Mouse (Mus musculus) midbrain, embryonic 15.5 days (tissue): ENCODE results near the gene Dnajc21. TPM values are rescaled to one million over a fixed set of nuclear protein-coding genes. Genes with fewer than 3 reads are reported as not detected.
"Not testable (repeated sequence)": the region's sequence is repeated elsewhere in the genome, so short reads cannot be mapped to it uniquely, and the experiment has no call there.

Source experiments
- ATAC-seq: fragments of 200-750 bp; cut with Nextera tagmentation; replicated peaks from 2 replicates; pipeline ENCODE4 v1.8.0; 2017; ENCODE audit warnings: moderate TSS enrichment
- H3K27ac ChIP-seq: fragments of 300-500 bp; sonication (generic); 2 replicates; pipeline ENCODE4 v1.5.1; 2015; ENCODE audit warnings: mild to moderate bottlenecking, inconsistent platforms
- H3K27me3 ChIP-seq: fragments of 300-500 bp; sonication (generic); replicated peaks from 2 replicates; pipeline ENCODE4 v1.6.1; 2015; ENCODE audit warnings: inconsistent platforms
- H3K36me3 ChIP-seq: fragments of 300-500 bp; sonication (generic); replicated peaks from 2 replicates; pipeline ENCODE4 v1.6.1; 2015; ENCODE audit warnings: inconsistent platforms
- H3K4me1 ChIP-seq: fragments of 300-500 bp; sonication (generic); 2 replicates; pipeline ENCODE4 v1.6.1; 2015; ENCODE audit warnings: inconsistent platforms
- H3K4me2 ChIP-seq: fragments of 300-500 bp; sonication (generic); 2 replicates; pipeline ENCODE4 v1.6.1; 2015; ENCODE audit warnings: inconsistent platforms, mild to moderate bottlenecking, moderate library complexity
- H3K4me3 ChIP-seq: fragments of 300-500 bp; sonication (generic); 2 replicates; pipeline ENCODE4 v1.5.1; 2015; ENCODE audit warnings: mild to moderate bottlenecking, inconsistent platforms
- H3K9ac ChIP-seq: fragments of 300-500 bp; sonication (generic); 2 replicates; pipeline ENCODE4 v1.6.1; 2015; ENCODE audit warnings: mild to moderate bottlenecking, inconsistent platforms
- H3K9me3 ChIP-seq: fragments of 300-500 bp; sonication (generic); 2 replicates; pipeline ENCODE4 v1.6.1; 2016; ENCODE audit warnings: inconsistent platforms
- WGBS: fragments of 180-500 bp; shearing (Covaris S2); methylation state at CpG from one replicate; pipeline ENCODE4 v1.1.7; 2015; ENCODE audit warnings: mixed read lengths; 5-methylcytosine and 5-hydroxymethylcytosine counted together
- polyA plus RNA-seq: library from polyadenylated mRNA; unstranded; fragments of >200 nt; fragmentation: Nextera tagmentation; extraction: Ambion mirVana; gene quantifications from 2 replicates; pipeline ENCODE4 v1.2.1, GENCODE M21; 2015

Gene Dnajc21
- polyA plus RNA-seq: 10.8 and 11.2 TPM in 2 replicates

DNA sequence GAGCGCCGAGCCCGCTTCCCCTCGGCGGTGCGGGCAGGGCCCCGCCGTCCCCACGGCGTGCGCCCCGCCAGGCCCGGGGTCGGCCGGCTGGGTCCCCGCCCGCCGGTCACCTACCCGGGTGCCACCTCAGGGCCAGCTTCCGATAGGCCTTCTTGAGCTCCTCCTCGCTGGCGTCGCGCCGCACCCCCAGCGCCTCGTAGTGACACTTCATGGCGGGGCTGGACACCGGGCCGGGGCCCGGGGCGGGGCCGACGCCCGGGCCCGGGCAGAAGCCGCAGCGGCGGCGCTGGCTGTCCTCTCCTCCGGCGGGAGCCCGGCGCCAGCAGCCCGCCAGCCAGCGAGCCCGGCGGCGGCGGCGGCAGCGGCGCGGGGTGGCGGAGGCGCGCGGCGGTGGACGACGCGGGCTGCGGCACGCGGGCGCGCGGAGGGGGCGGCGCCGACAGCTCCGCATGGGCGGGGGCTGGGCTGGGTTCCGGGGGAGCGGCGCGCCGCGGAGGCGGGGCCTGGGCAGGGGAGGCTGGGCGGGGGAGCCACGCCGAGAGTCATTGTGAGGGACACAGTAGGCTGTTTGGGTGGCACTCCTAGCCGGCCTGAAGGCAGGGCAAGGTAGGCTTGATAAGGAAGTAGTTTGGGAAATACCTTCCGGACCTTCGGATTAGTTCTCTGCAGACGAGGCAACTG, at the start of gene Dnajc21:
Gene Dnajc21, minus strand, starts transcription at position 366 of the 681 bp plus-strand sequence.
- Histone ChIP-seq H3K27me3 (no peaks in the 10 kb centered on the region), H3K9me3 (no peaks in the 10 kb centered on the region), H3K27ac (peak within 1 kb of the TSS; percentile 85), H3K36me3 (no peaks in the 10 kb centered on the region), H3K4me2 (peak within 1 kb of the TSS; percentile 74), H3K4me1 (peaks cover 21% of the 10 kb centered on the region), H3K4me3 (peak within 1 kb of the TSS; percentile 76), H3K9ac (peak within 1 kb of the TSS; percentile 74)
- under 1% methylated on average over 52 of the region's 87 CpGs for WGBS
- peak; percentile 96 for ATAC-seq

DNA sequence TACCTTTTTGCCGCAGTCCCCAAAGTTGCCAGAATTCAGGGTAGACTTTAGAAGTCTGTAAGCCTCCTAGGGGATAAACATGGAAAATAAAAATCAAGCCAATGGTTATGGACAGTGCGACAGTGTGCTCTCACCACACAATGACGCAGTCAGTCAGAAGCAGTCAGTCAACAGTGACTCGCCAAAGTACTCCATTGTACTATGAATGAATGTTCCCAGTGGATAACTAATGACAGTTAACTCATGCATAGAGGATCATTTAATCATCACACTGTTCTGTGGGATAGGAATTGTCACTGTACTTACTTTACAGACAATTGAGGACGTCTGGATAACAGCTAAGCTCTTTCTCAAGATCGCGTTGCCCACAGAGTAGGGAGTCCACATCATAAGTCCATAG, 44.9 kb upstream of the Dnajc21 start:
- H3K4me1 ChIP-seq: no peaks in the 10 kb centered on the region
- H3K36me3 ChIP-seq: no peaks in the 10 kb centered on the region
- no peak overlapping the region for H3K9ac ChIP-seq
- H3K4me2 ChIP-seq: no peak overlapping the region
- H3K27ac ChIP-seq: no peak overlapping the region
- no peaks in the 10 kb centered on the region for H3K27me3 ChIP-seq
- H3K4me3 ChIP-seq: no peak overlapping the region
- no peak for ATAC-seq
- WGBS: 80% methylated on average over 7 of the region's 7 CpGs
- H3K9me3 ChIP-seq: no peaks in the 10 kb centered on the region

- H3K9ac ChIP-seq: no peak overlapping the region
- ATAC-seq: no peak
- no peaks in the 10 kb centered on the region for H3K27me3 ChIP-seq
- H3K4me3 ChIP-seq: no peak overlapping the region
- no peaks in the 10 kb centered on the region for H3K4me1 ChIP-seq
- 81% methylated on average over 11 of the region's 11 CpGs for WGBS
- H3K36me3 ChIP-seq: no peaks in the 10 kb centered on the region
- no peaks in the 10 kb centered on the region for H3K9me3 ChIP-seq
- H3K4me2 ChIP-seq: no peak overlapping the region
- no peak overlapping the region for H3K27ac ChIP-seq
Observed at GRCm38 (mm10) chr15:10506099-10506498, 35.8 kb upstream of the Dnajc21 start.

GRCm38 (mm10) chr15:10500838-10501719, 30.8 kb upstream of the Dnajc21 start:
- 61% methylated on average over 11 of the region's 11 CpGs for WGBS
- Histone ChIP-seq H3K27ac (no peak overlapping the region), H3K9me3 (no peaks in the 10 kb centered on the region), H3K4me3 (no peak overlapping the region), H3K4me1 (no peaks in the 10 kb centered on the region), H3K36me3 (no peaks in the 10 kb centered on the region), H3K9ac (no peak overlapping the region), H3K4me2 (no peak overlapping the region), H3K27me3 (no peaks in the 10 kb centered on the region)
- ATAC-seq: peak; percentile 98

- no peak overlapping the region for H3K4me2 ChIP-seq
- H3K4me3 ChIP-seq: no peak overlapping the region
- no peaks in the 10 kb centered on the region for H3K9me3 ChIP-seq
- H3K9ac ChIP-seq: no peak overlapping the region
- ATAC-seq: no peak
- H3K27ac ChIP-seq: no peak overlapping the region
- no peaks in the 10 kb centered on the region for H3K36me3 ChIP-seq
- H3K27me3 ChIP-seq: no peaks in the 10 kb centered on the region
- WGBS: 86% methylated on average over 5 of the region's 5 CpGs
- no peaks in the 10 kb centered on the region for H3K4me1 ChIP-seq
Observed at GRCm38 (mm10) chr15:10500035-10500434, 29.7 kb upstream of the Dnajc21 start.

DNA sequence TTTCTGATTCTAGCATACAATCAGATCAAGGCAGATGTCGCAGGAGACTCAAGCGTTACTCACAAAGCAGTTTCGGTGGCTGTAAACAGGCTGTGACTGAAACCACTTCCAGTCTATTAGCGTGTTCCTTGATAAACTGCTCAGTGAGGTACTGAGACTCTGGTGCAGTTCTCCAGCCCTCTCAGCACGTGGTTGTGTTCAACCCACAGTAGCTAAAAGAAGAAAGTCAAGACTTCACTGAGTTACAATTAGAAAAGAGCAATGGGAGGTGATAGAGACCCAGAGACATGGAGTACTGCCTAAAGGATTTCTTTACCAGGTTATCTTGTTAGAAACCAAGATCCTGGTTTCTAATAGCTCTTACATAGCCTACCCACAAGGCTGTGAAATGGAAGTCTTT, 29.3 kb upstream of the Dnajc21 start:
- Histone ChIP-seq H3K9ac (no peak overlapping the region), H3K4me2 (no peak overlapping the region), H3K4me3 (no peak overlapping the region), H3K27ac (no peak overlapping the region), H3K9me3 (no peaks in the 10 kb centered on the region), H3K4me1 (no peaks in the 10 kb centered on the region), H3K36me3 (no peaks in the 10 kb centered on the region), H3K27me3 (no peaks in the 10 kb centered on the region)
- WGBS: 80% methylated on average over 5 of the region's 5 CpGs
- no peak for ATAC-seq

- WGBS: 100% methylated on average over 1 of the region's 1 CpGs
- H3K4me2 ChIP-seq, ATAC-seq, H3K4me3 ChIP-seq, H3K4me1 ChIP-seq, H3K27ac ChIP-seq, H3K9ac ChIP-seq, H3K27me3 ChIP-seq, H3K36me3 ChIP-seq, H3K9me3 ChIP-seq: not testable (repeated sequence)
Observed at GRCm38 (mm10) chr15:10496696-10497095, 26.4 kb upstream of the Dnajc21 start.

DNA sequence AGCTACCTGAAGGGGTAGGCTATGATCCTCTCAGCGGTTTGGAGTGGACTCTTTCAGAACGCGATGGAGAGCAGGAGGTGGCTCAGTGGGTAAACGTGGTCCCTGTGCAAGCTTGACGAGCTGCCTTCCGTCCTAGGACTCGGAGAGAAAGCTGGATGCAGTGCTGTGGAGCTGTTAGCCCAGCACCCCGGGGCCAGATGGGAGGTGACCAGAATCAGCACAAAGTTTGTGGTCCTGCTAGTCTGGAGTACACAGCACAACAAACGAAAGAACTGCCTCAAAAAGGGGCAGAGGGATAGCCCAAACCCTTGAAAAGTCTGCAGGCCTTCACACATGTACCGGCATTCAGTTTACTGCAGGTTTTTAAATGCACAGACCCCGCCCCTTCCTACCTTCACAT, 25.6 kb upstream of the Dnajc21 start:
- WGBS: 96% methylated on average over 11 of the region's 11 CpGs
- no peak for ATAC-seq

DNA sequence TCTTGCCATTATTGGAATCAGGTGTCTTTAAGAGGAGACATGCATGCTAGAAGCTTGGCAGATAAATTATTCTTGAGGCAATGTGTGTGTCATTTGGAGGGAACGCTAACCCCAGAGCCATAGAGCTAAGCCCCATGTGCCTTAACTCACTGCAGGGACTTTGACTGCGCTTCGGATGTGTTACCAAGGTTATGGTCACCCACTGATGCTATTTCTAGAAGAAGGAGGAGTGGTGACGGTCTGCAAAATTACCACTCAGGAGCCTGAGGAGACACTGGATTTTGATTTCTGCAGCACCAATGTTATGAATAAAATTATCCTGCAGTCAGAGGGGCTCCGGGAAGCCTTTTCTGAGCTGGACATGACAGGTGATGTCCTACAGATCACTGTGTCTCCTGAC, 19.8 kb upstream of the Dnajc21 start:
- H3K4me1 ChIP-seq: peaks cover 10% of the 10 kb centered on the region
- no peaks in the 10 kb centered on the region for H3K36me3 ChIP-seq
- 91% methylated on average over 5 of the region's 5 CpGs for WGBS
- no peaks in the 10 kb centered on the region for H3K9me3 ChIP-seq
- H3K27ac ChIP-seq: no peak overlapping the region
- no peak overlapping the region for H3K4me2 ChIP-seq
- no peak overlapping the region for H3K9ac ChIP-seq
- H3K27me3 ChIP-seq: no peaks in the 10 kb centered on the region
- no peak for ATAC-seq
- H3K4me3 ChIP-seq: no peak overlapping the region

More for the DNA sequence above, 25.6 kb upstream of the Dnajc21 start:
- Histone ChIP-seq H3K4me3 (no peak overlapping the region), H3K9ac (no peak overlapping the region), H3K9me3 (no peaks in the 10 kb centered on the region), H3K36me3 (no peaks in the 10 kb centered on the region), H3K4me2 (no peak overlapping the region), H3K27ac (no peak overlapping the region), H3K27me3 (no peaks in the 10 kb centered on the region), H3K4me1 (no peaks in the 10 kb centered on the region)

DNA sequence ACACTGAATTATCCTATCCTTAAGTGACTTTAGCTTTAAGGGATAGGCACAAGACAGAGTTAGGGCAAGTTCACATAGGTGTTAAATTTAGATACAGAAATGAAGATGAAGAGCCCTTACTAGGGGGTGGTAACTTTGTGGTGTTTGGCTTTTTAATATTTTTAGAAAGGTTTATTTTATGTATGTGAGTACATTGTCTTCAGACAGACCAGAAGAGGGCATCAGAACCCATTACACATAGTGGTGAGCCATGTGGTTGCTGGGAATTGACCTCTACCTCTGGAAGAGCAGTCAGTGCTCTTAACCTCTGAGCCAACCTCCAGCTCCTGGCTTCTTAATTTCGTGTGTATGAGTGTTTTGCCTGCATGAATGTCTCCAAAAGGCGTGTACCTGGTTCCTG, 16.9 kb upstream of the Dnajc21 start:
- no peaks in the 10 kb centered on the region for H3K27me3 ChIP-seq
- peak overlapping the region; percentile 62 for H3K4me3 ChIP-seq
- peaks cover 20% of the 10 kb centered on the region for H3K4me1 ChIP-seq
- no peaks in the 10 kb centered on the region for H3K9me3 ChIP-seq
- H3K4me2 ChIP-seq: peak overlapping the region; percentile 60
- ATAC-seq: no peak
- no peaks in the 10 kb centered on the region for H3K36me3 ChIP-seq
- WGBS: 66% methylated on average over 2 of the region's 2 CpGs
- H3K9ac ChIP-seq: no peak overlapping the region; the same call in 1 of the 2 replicates
- no peak overlapping the region for H3K27ac ChIP-seq

DNA sequence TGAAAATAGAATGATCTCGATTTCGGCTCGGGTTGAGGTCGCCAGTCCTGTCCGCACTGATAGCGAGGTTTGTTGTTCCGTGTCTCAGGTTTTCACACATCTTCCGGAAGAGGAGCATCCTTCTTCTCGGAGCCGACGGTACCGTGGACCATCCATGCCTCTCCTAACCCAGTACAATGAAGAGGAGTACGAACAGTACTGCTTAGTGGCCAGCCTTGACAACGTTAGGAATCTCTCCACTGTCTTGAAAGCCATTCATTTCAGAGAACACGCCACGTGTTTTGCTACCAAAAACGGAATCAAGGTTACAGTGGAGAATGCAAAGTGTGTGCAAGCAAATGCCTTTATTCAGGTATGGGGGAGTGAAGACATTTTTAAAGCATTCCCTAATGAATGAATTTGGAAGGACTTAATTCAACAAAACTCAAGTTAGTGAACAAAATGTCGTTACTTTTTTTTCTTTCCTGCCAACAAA, 16.1 kb upstream of the Dnajc21 start:
- Histone ChIP-seq H3K27ac (peak overlapping the region; percentile 79), H3K27me3 (no peaks in the 10 kb centered on the region), H3K4me1 (peaks cover 20% of the 10 kb centered on the region), H3K36me3 (no peaks in the 10 kb centered on the region), H3K4me2 (peak overlapping the region; percentile 60), H3K9ac (peak overlapping the region; percentile 67), H3K9me3 (no peaks in the 10 kb centered on the region), H3K4me3 (peak overlapping the region; percentile 62)
- 1% methylated on average over 18 of the region's 18 CpGs for WGBS
- peak; percentile 83 for ATAC-seq

DNA sequence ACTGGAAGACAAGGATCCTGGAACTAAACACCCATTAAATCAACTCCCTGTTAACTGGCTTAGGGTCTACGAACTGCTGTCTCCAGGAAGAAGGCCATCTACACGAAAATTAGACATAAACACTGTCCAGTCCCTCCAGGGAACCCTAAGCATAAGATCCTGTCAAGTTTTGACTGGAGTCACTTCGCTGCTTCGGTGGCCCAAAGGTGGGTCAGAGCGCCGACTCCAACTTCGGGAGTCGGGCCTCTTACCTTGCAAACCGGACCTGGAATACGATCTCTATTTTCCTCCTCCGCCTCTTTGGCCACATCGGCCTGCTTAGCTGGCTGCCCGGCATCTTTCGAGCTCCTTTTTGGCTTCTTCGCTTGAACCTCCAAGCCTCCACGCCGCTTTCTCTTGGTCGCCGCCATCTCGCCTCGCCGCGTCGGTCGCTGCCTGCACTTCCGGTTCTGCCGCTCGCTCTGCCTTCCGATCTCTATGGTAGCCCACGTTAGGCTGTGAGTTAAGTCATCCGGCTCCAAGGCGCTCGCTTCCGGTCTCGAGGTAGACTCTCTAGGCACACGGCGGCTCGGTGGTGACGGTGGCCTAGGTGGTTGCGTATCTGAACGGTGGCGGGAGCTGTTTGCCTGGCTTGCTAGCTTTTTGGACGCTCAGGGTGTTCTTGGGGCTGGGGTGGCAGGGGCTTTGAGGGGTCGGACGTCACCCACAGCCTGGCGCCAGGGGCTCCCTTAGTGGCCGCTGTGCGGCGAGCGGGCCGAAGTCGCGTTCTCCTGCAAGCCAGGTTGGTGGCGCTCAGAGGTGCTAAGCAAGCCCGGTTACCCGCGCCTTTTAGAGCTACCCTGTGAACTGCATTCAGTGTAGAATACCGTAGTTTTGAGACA, 15.4 kb upstream of the Dnajc21 start, which contains the start of the genes Brix1 and Rad1:
Gene Brix1, minus strand, starts transcription at position 464 of the 881 bp plus-strand sequence.
Gene Rad1, plus strand, starts transcription at position 535 of the 881 bp plus-strand sequence.
- ATAC-seq: peak; percentile 100
- peak within 1 kb of the TSS; percentile 67 for H3K9ac ChIP-seq
- peaks cover 20% of the 10 kb centered on the region for H3K4me1 ChIP-seq
- H3K27ac ChIP-seq: peak within 1 kb of the TSS; percentile 79
- H3K27me3 ChIP-seq: no peaks in the 10 kb centered on the region
- no peaks in the 10 kb centered on the region for H3K9me3 ChIP-seq
- under 1% methylated on average over 58 of the region's 58 CpGs for whole genome bisulfite sequencing
- H3K4me3 ChIP-seq: peak within 1 kb of the TSS; percentile 62
- H3K36me3 ChIP-seq: 0 out of 2 replicates have a peak, but pooled peaks cover 4% of the 10 kb centered on the region
- H3K4me2 ChIP-seq: peak within 1 kb of the TSS; percentile 62
